Mouse (Mus musculus) R1 (cell line): ENCODE results near the gene Zfp808.
"Not testable (repeated sequence)": the region's sequence is repeated elsewhere in the genome, so short reads cannot be mapped to it uniquely, and the experiment has no call there.

Experiments
- DNase-seq: peaks from one replicate; pipeline ENCODE4 v3.0.0-alpha.2; 2018; ENCODE audit warnings: low read depth, low spot score

The Zfp808 gene

DNA sequence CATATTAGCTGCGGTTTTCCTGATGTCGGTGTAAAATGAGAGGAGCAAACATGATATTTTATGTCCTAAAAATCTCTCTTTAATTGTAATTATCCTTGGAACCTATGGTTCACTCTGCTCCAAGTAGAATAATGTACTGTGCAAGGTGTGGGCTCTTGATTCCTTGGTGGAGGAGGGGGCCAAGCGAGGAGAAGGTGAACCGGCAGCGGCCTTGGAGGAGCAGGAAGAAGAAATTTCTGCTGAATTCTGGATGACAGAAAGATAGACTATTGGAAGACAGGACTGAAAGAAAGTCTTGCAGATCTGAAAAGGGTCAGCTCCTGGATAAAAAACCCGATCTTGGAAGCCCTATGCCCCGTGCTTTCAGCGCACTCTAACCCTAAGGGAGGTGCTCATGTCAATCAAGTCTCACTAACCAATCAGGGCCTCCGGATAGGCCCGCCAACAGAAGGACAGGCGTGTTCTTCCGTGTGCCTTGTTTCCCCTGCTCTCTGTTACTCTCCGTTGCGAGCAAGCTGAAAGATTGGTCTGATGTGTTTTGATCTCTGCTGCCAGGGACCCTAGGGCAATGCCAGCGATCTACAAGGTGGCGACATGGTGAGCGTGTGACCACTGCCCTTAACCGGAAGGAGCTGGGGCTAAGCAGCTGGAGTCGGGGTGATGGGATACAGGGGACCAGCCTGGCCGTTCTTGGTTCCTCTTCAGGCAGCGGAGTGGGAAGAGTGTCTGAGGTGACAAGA lies at the start of gene Zfp808:
Zfp808 (plus strand) TSS at position 455 of the 740 bp plus-strand sequence.
- peak; percentile 86 for DNase-seq

DNA sequence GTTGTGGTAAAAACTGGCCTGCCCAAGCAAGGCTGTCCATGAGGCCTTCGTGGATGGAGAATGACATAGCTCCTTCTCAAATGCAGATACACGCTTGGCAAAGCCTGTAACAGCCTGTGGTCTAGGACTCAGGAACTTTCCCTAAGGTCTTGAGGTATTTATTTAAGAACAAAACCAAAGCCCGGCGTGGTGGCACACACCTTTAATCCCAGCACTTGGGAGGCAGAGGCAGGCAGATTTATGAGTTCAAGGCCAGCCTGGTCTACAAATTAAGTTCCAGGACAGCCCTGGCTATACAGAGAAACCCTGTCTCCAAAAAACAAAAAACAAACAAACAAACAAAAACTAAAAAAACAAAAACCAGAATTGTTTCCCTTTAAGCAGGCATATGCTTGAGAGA lies 30.9 kb upstream of the Zfp808 start:
- DNase-seq = peak; percentile 48

DNA sequence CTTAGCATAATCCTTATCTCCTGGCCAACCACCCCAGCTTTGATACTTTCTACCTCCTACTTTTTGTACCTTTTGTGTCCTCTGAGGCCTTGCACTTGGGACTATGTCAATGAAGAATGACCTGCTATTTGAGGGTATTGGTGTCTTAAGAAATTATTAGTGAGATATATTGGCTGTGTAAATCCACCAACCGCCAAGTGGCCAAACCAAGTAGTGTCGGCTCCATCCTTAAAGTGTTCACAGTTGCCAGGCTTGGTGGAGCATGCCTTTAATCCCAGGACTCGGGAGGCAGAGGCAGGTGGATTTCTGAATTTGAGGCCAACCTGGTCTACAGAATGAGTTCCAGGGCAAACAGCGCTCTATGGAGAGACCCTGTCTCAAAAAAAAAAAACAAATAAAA lies 30.2 kb upstream of the Zfp808 start:
- peak; percentile 59 for DNase-seq

DNA sequence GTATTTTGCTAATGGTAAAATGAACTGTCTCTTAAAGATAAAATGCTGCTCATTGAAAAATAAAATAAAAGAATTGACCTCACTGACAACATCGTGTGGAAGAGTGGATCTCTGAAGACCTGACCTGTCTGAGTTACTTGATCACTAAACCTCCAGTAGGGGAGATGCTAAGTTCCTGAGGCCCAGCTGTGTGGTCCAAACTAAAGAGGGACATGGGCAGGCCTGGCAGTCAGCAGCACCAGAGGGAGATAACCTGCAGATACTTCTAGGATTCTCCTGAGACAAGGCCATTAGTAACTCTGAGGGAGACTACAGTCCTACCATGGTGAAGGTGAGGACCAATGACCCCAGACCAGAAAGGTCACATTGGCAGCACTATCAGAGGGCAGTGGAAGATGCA lies 27.3 kb upstream of the Zfp808 start:
- not testable (repeated sequence) for DNase-seq

DNA sequence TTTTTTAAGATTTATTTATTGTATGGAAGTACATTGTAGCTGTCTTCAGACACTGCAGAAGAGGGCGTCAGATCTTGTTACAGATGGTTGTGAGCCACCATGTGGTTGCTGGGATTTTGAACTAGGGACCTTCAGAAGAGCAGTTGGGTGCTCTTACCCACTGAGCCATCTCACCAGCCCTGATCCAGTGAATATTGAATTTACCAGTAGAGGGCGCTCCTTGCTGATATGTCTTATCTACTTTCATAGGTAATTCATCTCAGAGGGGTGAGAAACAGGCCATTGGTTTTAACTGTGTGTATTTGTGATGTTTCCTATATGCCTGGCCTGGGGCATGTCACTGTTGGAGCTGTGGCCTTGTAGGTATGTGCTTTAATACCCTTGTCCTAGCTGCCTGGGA lies 13.8 kb upstream of the Zfp808 start:
- DNase-seq = peak; percentile 93

DNA sequence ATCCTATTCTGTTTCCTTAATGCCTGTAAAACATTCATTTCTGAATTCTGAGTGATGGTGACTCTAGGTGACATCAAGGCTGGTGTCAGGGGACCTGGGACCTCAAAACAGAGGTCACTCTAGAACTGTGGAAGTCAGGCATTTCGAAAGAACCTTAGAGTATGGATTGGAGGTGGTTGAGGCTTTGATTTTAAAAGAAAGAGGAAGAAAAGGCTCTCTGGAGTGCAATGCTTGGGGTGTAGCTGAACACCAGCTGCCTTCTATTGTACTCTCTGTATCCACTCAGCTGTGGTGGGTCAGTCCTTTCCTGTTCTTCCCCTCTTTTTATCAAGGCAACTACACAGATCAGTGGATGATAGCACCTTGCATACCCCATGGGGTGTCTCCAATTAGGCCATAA lies 8.1 kb upstream of the Zfp808 start:
- peak; percentile 54 for DNase-seq

DNA sequence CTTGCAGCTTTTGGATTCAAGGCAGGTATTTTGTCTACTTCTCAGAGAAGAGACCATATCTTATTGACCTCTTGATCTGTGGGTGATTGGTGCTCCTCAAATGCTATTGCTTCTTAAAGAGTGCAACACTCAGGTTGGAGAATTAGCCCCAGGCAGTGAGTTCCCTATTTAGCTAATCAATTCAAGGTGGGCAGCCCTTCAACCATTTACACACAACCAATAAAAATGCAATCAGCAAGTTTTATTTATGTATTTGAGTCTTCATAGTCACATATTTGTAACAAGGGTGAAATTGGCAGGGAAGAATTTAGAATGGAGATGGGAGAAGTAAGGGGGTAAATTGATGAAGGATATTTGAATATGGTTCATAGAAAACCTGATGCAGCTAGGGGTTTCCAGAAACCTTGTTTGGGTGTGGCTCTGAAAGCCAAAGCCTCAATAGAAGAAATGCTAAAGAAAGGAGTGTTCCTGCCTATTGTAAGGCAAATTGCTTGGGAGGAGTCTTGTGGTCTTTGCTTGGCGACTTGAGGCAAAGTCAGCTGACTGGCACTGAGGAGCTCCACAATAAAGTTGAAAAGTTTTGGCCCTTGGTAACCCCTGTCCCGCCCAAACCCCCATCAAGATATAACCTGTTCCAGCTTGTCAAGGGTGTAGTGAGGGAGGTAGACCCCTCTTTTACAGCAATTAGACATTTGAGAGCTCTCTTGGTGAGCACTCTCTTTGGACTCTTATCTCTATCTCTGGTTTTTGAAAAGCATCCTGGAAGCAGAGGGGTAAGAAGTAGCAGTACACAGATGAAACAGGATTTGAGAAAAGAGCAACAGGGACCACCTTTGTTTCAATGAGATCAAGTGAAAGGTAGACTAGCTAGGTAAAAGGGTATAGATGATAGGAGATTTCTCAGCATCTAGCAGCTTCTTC lies 52.4 kb downstream of the Zfp808 start:
- DNase-seq = peak; percentile 100

DNA sequence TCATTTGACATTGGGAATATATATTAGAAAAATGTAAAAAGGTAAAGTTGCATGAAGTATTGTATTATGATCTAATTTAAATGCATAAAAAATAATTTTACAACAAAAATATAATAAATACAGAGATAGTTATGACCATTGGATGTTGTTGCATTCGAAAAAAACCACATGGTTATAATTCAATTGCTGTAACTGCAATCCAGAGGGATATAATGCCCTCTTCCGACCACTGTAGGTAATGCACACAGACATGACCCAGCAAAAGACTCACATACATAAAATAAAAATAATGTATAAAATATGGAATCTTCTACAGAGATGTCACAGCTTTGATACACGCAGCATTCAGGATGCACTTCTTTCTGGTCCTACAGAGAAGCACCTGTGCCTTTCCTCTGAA lies 115.6 kb downstream of the Zfp808 start:
- peak; percentile 43 for DNase-seq

DNA sequence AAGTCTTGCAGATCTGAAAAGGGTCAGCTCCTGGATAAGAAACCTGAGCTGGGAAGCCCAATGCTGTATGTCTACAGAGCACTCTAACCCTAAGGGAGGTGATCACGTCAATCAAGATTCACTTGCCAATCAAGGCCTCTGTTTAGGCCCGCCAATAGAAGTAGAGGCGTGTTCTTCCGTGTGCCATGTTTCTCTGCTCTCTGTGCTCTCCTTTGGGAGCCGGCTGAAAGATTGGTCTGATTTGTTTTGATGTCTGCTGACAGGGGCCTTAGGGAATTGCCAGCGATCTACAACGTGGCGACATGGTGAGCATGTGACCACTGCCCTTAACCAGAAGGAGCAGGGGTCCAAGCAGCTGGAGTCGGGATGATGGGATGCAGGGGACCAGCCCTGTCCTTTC lies 125.5 kb downstream of the Zfp808 start:
- DNase-seq = peak; percentile 74

DNA sequence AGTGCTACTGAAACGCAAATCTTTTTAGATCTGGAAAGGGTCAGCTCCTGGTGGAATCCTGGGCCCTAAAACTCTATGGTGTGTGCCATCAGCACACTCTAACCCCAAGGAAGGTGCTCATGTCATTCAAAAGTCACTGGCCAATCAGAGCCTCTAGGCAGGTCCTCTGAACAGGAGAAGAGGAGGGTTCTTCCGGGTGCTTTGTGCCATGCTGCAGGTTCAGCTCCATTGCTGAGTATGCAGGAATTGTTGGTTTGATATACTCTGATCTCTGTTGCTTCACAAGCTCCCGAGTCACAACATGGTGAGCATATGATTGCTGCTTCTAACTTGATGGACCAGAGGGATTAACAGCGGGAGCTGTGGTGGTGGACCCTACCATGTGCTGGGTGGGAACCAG lies 133.7 kb downstream of the Zfp808 start:
- peak; percentile 93 for DNase-seq
